Mouse (Mus musculus): ENCODE measurements around the gene Gk.

GRCm38 (mm10) chrX:85731133-85731938 lies 45.3 kb downstream of the Gk start:
- TF ChIP-seq CTCF (IDR thresholded peaks at IDR 0.05; ENCODE audit: extremely low read depth, insufficient read length, insufficient replicate concordance, low read depth, low read length) (no peak), POLR2A (IDR thresholded peaks at IDR 0.05; ENCODE audit: low read depth, low read length) (no peak)

Measured in small intestine, adult 2 months (tissue).